Mouse (Mus musculus): ENCODE results near the gene Ano6. TPM values are rescaled to one million over a fixed set of nuclear protein-coding genes. Genes with fewer than 3 reads are reported as not detected.

Ano6 gene
- polyA plus RNA-seq, 1 experiment from 2014 or later = 23.9 TPM

- 89% methylated on average over 6 of the region's 6 CpGs for WGBS
Observed at GRCm38 (mm10) chr15:95969596-95969995, 179.0 kb downstream of the Ano6 start.

GRCm38 (mm10) chr15:95970176-95970575 lies 179.5 kb downstream of the Ano6 start:
- no peaks in the 10 kb centered on the region for H3K27me3 ChIP-seq (replicated peaks; ENCODE audit: control insufficient read depth, insufficient read depth, low read length)
- no peak overlapping the region for H3K9ac ChIP-seq (ENCODE audit: low read depth, low read length)
- H3K4me1 ChIP-seq (replicated peaks; ENCODE audit: control insufficient read depth, insufficient read depth, low read length) = no peaks in the 10 kb centered on the region
- H3K9me3 ChIP-seq (ENCODE audit: control insufficient read depth) = no peaks in the 10 kb centered on the region
- H3K27ac ChIP-seq (ENCODE audit: low read depth, low read length) = no peak overlapping the region
- no peak for TF ChIP-seq CTCF (IDR thresholded peaks at IDR 0.05; ENCODE audit: low read depth)
- no peak for ATAC-seq
- H3K4me3 ChIP-seq (ENCODE audit: low read depth, low read length) = no peak overlapping the region
- peaks cover 53% of the 10 kb centered on the region for H3K36me3 ChIP-seq (ENCODE audit: control insufficient read depth, insufficient read depth)
- 88% methylated on average over 5 of the region's 5 CpGs for WGBS
- no peak overlapping the region for H3K4me2 ChIP-seq (replicated peaks; ENCODE audit: low read depth)

More at GRCm38 (mm10) chr15:95969596-95969995, 179.0 kb downstream of the Ano6 start:
- H3K4me2 ChIP-seq (replicated peaks; ENCODE audit: low read depth) = no peak overlapping the region
- H3K36me3 ChIP-seq (ENCODE audit: control insufficient read depth, insufficient read depth) = peaks cover 53% of the 10 kb centered on the region
- H3K4me1 ChIP-seq (replicated peaks; ENCODE audit: control insufficient read depth, insufficient read depth, low read length) = no peaks in the 10 kb centered on the region
- no peak overlapping the region for H3K9ac ChIP-seq (ENCODE audit: low read depth, low read length)
- no peak for TF ChIP-seq CTCF (IDR thresholded peaks at IDR 0.05; ENCODE audit: low read depth)
- no peaks in the 10 kb centered on the region for H3K27me3 ChIP-seq (replicated peaks; ENCODE audit: control insufficient read depth, insufficient read depth, low read length)
- H3K9me3 ChIP-seq (ENCODE audit: control insufficient read depth) = no peaks in the 10 kb centered on the region
- no peak overlapping the region for H3K4me3 ChIP-seq (ENCODE audit: low read depth, low read length)
- H3K27ac ChIP-seq (ENCODE audit: low read depth, low read length) = no peak overlapping the region
- no peak for ATAC-seq

GRCm38 (mm10) chr15:95970691-95971090 lies 180.0 kb downstream of the Ano6 start:
- H3K27me3 ChIP-seq (replicated peaks; ENCODE audit: control insufficient read depth, insufficient read depth, low read length) = no peaks in the 10 kb centered on the region
- ATAC-seq = no peak
- no peaks in the 10 kb centered on the region for H3K9me3 ChIP-seq (ENCODE audit: control insufficient read depth)
- H3K4me1 ChIP-seq (replicated peaks; ENCODE audit: control insufficient read depth, insufficient read depth, low read length) = no peaks in the 10 kb centered on the region
- H3K4me2 ChIP-seq (replicated peaks; ENCODE audit: low read depth) = no peak overlapping the region
- 89% methylated on average over 7 of the region's 7 CpGs for WGBS
- peaks cover 53% of the 10 kb centered on the region for H3K36me3 ChIP-seq (ENCODE audit: control insufficient read depth, insufficient read depth)
- TF ChIP-seq CTCF (IDR thresholded peaks at IDR 0.05; ENCODE audit: low read depth) = no peak
- H3K27ac ChIP-seq (ENCODE audit: low read depth, low read length) = no peak overlapping the region
- H3K4me3 ChIP-seq (ENCODE audit: low read depth, low read length) = no peak overlapping the region
- H3K9ac ChIP-seq (ENCODE audit: low read depth, low read length) = no peak overlapping the region

- WGBS = 96% methylated on average over 8 of the region's 8 CpGs
- H3K4me2 ChIP-seq (replicated peaks; ENCODE audit: low read depth) = no peak overlapping the region
Observed at GRCm38 (mm10) chr15:95971302-95971701, 180.7 kb downstream of the Ano6 start.

GRCm38 (mm10) chr15:95972156-95972555 lies 181.5 kb downstream of the Ano6 start:
- Histone ChIP-seq H3K9me3 (ENCODE audit: control insufficient read depth) (no peaks in the 10 kb centered on the region), H3K4me1 (replicated peaks; ENCODE audit: control insufficient read depth, insufficient read depth, low read length) (no peaks in the 10 kb centered on the region), H3K36me3 (ENCODE audit: control insufficient read depth, insufficient read depth) (peaks cover 45% of the 10 kb centered on the region), H3K4me2 (replicated peaks; ENCODE audit: low read depth) (no peak overlapping the region), H3K27ac (ENCODE audit: low read depth, low read length) (no peak overlapping the region), H3K9ac (ENCODE audit: low read depth, low read length) (no peak overlapping the region), H3K4me3 (ENCODE audit: low read depth, low read length) (no peak overlapping the region), H3K27me3 (replicated peaks; ENCODE audit: control insufficient read depth, insufficient read depth, low read length) (no peaks in the 10 kb centered on the region)
- WGBS = 96% methylated on average over 15 of the region's 15 CpGs
- ATAC-seq = no peak
- TF ChIP-seq CTCF (IDR thresholded peaks at IDR 0.05; ENCODE audit: low read depth) = no peak

More at GRCm38 (mm10) chr15:95971302-95971701, 180.7 kb downstream of the Ano6 start:
- Histone ChIP-seq H3K4me3 (ENCODE audit: low read depth, low read length) (no peak overlapping the region), H3K9me3 (ENCODE audit: control insufficient read depth) (no peaks in the 10 kb centered on the region), H3K27ac (ENCODE audit: low read depth, low read length) (no peak overlapping the region), H3K9ac (ENCODE audit: low read depth, low read length) (no peak overlapping the region), H3K27me3 (replicated peaks; ENCODE audit: control insufficient read depth, insufficient read depth, low read length) (no peaks in the 10 kb centered on the region), H3K4me1 (replicated peaks; ENCODE audit: control insufficient read depth, insufficient read depth, low read length) (no peaks in the 10 kb centered on the region), H3K36me3 (ENCODE audit: control insufficient read depth, insufficient read depth) (peaks cover 50% of the 10 kb centered on the region)
- peak; percentile 50 for TF ChIP-seq CTCF (IDR thresholded peaks at IDR 0.05; ENCODE audit: low read depth)
- no peak for ATAC-seq

GRCm38 (mm10) chr15:95972621-95973020 lies 182.0 kb downstream of the Ano6 start:
- H3K27ac ChIP-seq (ENCODE audit: low read depth, low read length) = no peak overlapping the region
- no peak overlapping the region for H3K4me3 ChIP-seq (ENCODE audit: low read depth, low read length)
- no peaks in the 10 kb centered on the region for H3K9me3 ChIP-seq (ENCODE audit: control insufficient read depth)
- ATAC-seq = no peak
- H3K4me2 ChIP-seq (replicated peaks; ENCODE audit: low read depth) = no peak overlapping the region
- TF ChIP-seq CTCF (IDR thresholded peaks at IDR 0.05; ENCODE audit: low read depth) = no peak
- 97% methylated on average over 12 of the region's 12 CpGs for WGBS
- no peaks in the 10 kb centered on the region for H3K4me1 ChIP-seq (replicated peaks; ENCODE audit: control insufficient read depth, insufficient read depth, low read length)
- H3K9ac ChIP-seq (ENCODE audit: low read depth, low read length) = no peak overlapping the region
- no peaks in the 10 kb centered on the region for H3K27me3 ChIP-seq (replicated peaks; ENCODE audit: control insufficient read depth, insufficient read depth, low read length)
- H3K36me3 ChIP-seq (ENCODE audit: control insufficient read depth, insufficient read depth) = peaks cover 41% of the 10 kb centered on the region

Data from intestine, postnatal 0 days (tissue).